Mouse (Mus musculus): ENCODE measurements around the gene Slc6a6. TPM values are rescaled to one million over a fixed set of nuclear protein-coding genes. Genes with fewer than 3 reads are reported as not detected.

Gene Slc6a6
- total RNA-seq, 2 experiments from 2014 or later, result 101 to 102 TPM

DNA sequence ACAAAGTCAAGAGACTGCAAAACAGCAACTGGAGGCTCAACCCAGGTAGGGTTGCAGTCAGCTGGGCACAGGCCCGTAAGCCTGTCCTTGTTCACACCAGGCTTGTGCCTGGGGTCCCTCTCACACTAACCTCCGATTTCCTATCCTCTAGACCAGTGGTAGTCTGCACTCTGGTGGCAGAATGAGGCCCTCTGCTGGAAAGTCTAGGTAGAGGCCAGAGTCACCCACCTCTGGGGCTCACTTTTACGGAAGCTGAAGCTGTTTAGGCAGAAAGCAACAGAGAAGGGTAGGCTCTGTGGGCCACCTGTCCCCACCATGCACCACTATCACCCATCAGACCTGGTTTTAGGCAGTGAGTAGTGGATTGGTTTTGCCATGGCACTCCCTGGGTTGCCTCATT is 67.1 kb downstream of the Slc6a6 start:
- no peak for DNase-seq
- intact Hi-C loops (cut with DNase I), result no loop called here

DNA sequence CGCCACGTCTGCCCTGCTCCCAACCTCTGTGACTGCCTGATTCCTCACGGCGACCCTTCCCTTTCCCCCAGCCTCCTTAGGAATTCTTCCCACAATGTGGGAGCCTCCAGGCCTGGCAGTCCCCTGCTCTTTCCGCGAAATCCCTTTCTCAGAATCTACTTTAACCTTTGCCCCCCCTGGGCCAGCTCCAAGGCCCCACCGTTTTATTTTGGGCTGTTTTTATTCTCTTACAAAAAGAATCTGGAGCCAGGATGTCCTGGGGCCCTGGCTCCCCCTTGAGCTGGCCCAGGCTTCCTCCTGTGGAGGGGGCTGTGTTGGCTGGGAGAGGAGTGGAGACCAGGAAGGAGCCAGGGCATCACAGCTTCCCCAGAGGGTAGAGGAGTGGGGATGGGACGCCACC is 69.0 kb downstream of the Slc6a6 start:
- peak in 1 of 2 experiments; percentile 38 for DNase-seq
- intact Hi-C loops (cut with DNase I), result no loop called here

DNA sequence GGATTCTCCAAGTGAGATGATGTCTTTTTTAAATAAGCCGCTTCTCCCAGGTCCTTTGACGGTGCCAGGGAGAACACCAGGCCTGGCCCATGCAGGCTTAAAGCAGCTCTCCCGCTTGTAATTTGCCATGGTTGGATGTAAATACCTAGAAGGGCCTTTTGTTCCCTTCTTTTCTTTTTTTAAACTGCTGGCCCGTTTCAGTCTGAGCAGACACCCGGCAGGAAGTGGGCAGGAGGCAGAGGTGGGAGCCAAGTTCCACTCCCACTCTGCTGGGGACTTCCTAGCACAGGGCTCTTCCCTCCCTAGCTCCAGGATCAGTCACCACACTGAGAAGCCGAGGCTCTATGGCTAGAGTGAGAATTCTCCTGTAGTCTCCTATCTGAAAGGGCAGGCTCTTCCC is 70.2 kb downstream of the Slc6a6 start:
- DNase-seq, result no peak
- intact Hi-C loops (cut with DNase I), result no loop called here

DNA sequence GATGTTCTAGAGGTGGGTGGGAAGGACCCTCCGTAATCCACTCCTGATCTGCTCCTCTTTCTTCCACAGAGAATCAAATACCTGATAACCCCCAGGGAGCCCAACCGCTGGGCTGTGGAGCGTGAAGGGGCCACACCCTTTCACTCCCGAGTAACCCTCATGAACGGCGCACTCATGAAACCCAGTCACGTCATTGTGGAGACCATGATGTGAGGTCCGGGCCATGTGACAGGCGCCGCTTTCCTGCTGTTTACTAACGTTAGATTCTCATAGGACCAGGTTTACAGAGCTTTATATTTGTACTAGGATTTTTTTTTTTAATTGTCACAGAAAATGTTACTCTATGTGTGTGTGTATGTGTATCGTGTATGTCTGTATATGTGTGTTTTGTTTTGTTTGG is 71.0 kb downstream of the Slc6a6 start:
- no peak for DNase-seq
- intact Hi-C loops (cut with DNase I), result no loop called here

GRCm38 (mm10) chr6:91762051-91762742 is 78.3 kb downstream of the Slc6a6 start:
- no peak for DNase-seq
- intact Hi-C loops (cut with DNase I), result no loop called here

DNA sequence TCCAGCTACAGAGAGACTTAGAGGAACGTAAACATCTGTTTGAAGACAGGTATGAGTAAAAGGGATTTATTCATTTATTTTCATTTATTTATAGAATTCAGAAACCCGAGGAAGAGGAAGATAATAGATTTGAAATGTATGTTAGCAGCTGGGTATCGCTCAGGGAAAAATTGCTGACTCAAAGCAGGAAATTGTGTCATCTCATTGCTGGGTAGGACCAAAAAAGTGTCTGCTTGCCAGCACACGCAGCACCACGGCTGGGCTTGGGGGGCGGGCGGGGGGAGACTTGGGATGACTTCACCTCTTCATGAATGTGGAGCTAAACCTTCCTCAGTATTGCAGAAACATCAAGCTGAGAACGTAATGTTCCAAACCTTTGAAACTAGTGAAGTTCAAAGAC is 83.7 kb downstream of the Slc6a6 start:
- intact Hi-C loops (cut with DNase I), result no loop called here
- no peak for DNase-seq

DNA sequence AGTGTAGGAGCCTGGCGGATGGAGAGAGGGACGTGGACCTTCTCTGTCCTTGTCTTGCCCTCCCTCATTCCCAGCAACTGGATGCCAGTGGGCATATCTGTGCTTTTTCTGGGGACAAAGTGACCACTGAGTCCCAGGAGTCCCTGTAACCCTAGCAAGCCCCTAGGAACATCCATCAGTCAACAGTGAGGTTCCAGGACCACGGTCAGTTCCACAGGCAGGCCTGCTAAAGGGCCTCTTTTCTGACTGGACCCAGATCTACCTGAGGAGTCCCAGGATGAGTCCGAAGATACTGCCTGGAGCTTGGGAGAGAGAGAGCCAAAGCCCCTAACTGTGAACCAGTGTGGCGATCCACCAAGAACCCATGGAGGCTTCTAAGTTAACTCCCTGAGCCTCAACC is 90.1 kb downstream of the Slc6a6 start:
- intact Hi-C loops (cut with DNase I), result no loop called here
- no peak for DNase-seq

GRCm38 (mm10) chr6:91776543-91776942 is 92.7 kb downstream of the Slc6a6 start:
- peak; percentile 48 to 65 for DNase-seq
- intact Hi-C loops (cut with DNase I), result loop anchor here (1.0 to 5.0 kb wide), 2 partner anchors 76 to 291 kb away; no protein-coding TSS in a partner anchor

GRCm38 (mm10) chr6:91779206-91779605 is 95.4 kb downstream of the Slc6a6 start:
- DNase-seq, result no peak
- intact Hi-C loops (cut with DNase I), result loop anchor here (5.0 kb wide), 1 partner anchor 288 kb away; no protein-coding TSS in a partner anchor

DNA sequence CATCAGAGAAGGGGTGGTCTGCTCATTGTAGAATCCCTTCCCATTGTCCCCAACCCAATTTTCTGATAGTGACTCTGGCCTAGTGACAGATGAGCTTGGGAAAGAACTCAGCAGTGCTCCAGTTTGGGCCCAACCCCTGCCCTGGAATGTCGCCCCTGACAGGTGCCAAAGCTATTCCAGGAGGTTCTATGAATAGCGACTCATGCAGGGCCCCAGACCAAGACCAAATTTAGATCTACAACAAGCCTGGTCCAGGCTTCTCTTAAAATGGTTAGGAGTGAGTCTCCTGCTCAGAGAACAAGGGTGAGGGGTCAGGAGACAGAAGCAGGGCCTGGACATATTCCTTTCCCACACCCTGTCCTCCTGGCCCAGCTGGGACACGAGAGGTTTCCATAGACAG is 101.2 kb downstream of the Slc6a6 start:
- intact Hi-C loops (cut with DNase I), result no loop called here
- DNase-seq, result peak; percentile 47 to 55

- DNase-seq, result peak in 1 of 2 experiments; percentile 14
- intact Hi-C loops (cut with DNase I), result no loop called here
Observed at GRCm38 (mm10) chr6:91788311-91788798, 104.5 kb downstream of the Slc6a6 start.

DNA sequence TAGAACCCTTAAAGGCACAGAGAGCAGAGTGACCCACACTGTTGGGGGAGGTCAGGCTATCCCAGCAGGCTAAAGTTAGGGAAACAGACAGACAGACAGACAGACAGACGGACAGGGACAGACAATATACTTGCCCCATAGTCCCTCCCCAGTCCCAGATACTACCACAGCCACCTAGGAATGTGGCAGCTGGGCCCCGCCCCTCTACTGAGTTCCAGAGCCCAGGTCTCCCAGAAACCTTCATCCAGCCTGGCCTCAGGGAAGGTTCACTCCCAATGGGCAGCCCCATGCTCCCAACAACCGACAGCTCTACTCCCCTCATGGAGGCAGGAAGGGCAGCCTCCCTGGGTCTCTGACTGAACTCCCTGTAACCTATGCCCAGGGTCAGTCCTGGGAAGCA is 111.8 kb downstream of the Slc6a6 start:
- intact Hi-C loops (cut with DNase I), result no loop called here
- no peak for DNase-seq

DNA sequence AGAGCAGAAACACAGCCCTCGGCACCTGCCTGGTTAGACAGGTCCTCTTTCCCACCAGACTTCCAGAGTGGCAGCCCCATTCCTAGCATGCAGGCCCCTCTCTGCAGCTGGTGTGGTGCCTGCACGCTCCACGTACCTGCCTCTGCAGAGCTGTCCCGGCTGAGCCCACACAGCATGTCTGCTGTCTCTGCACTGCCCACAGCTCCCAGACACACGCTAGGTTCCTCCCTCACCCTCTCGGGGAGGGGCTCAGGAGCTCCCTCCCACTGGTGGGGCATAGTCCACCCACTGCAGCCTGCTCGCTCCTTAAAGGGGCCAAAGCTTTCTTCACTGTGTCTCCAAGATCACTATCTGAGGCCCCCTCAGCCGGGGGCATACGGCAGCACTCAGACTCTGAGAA is 112.2 kb downstream of the Slc6a6 start:
- peak in 1 of 2 experiments; percentile 15 for DNase-seq
- intact Hi-C loops (cut with DNase I), result no loop called here

DNA sequence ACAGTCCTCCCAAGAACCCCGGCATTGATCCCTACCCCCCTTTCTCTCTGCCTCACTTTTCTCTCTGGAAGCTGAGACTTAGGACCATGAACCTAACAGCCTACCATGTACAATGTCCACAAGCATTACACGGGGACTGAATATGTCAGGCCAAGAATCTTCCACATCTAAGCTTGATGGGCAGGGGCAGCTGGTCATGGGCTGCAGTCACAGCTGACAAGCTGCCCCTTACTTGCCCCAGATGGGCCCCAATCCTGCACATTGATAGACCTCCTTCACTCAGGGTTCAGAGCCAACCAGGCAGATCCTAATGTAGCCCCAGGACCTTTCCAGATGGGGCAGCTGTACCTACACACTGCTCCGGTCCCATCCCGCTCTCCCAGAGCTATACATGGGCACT is 112.9 kb downstream of the Slc6a6 start:
- intact Hi-C loops (cut with DNase I), result no loop called here
- DNase-seq, result no peak

GRCm38 (mm10) chr6:91798496-91798895 is 114.6 kb downstream of the Slc6a6 start:
- intact Hi-C loops (cut with DNase I), result no loop called here
- DNase-seq, result no peak

- intact Hi-C loops (cut with DNase I), result no loop called here
- no peak for DNase-seq
Observed at GRCm38 (mm10) chr6:91804177-91804576, 120.3 kb downstream of the Slc6a6 start.

- intact Hi-C loops (cut with DNase I), result no loop called here
- no peak for DNase-seq
Observed at GRCm38 (mm10) chr6:91807169-91807568, 123.3 kb downstream of the Slc6a6 start.

- intact Hi-C loops (cut with DNase I), result no loop called here
- DNase-seq, result no peak
Observed at GRCm38 (mm10) chr6:91808022-91808421, 124.2 kb downstream of the Slc6a6 start.

Other genes with a start within 250 kb of the Slc6a6 start
- gene Chchd4, start 210.5 kb upstream of the Slc6a6 start, total RNA-seq (2021), result 10 to 100 TPM; 14.6 to 15.4 TPM
- 10 to 100 TPM; 28.0 to 28.1 TPM for gene Tmem43, start 210.3 kb upstream of the Slc6a6 start, total RNA-seq (2021)
- 10 to 100 TPM; 10.8 to 12.8 TPM for gene Xpc, start 168.2 kb upstream of the Slc6a6 start, total RNA-seq (2021)
- gene Lsm3, start 168.1 kb upstream of the Slc6a6 start, total RNA-seq (2021), result 10 to 100 TPM; 53.8 to 55.3 TPM
- gene Grip2, start 143.2 kb downstream of the Slc6a6 start, total RNA-seq (2021), result 10 to 100 TPM in 1 of 2 experiments, 1 to 10 TPM in 1; 9.2 to 10.6 TPM
- gene Ccdc174, start 194.0 kb downstream of the Slc6a6 start, total RNA-seq (2021), result 10 to 100 TPM; 10.5 to 10.8 TPM
- under 1 TPM; 0.27 to 0.50 TPM for gene 4930590J08Rik, start 218.8 kb downstream of the Slc6a6 start, total RNA-seq (2021)